Mouse (Mus musculus): ENCODE measurements around the gene Cfap74. TPM values are rescaled to one million over a fixed set of nuclear protein-coding genes. Genes with fewer than 3 reads are reported as not detected.

Cfap74 gene
- total RNA-seq, 2 experiments from 2014 or later = 1.1 to 1.3 TPM

DNA sequence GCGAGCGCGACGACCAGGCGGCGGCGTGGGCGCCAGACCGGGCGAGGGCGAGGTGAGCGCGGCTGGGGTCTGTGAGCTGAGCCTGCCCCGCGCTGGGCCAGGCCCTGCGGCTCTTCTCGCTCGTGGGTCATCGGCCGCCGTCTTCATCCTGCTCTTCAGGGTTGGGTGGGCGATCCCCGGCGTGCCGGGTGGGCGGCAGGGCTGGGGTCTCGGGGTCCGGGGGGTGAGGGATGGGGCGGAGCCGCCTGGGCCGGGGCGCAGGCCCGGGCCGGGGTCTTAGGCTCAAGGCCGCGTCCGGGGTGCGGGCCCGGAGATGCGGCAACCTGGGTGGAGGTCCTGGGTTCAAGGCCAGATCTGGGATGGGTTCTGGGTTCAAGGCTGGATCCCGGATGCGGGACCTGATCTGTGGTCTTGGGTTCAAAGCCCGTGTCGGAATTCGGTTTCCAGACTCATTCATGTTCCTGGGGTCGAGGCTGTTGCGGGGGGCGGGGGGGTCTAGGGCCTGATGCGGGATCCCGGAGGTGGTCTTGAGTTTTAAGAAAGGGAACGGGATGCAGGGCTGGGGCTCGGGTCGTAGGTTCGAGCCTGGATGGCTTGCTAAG, 82.6 kb downstream of the Cfap74 start:
- no peak for DNase-seq (ENCODE audit: low spot score in 2 of 2)

GRCm38 (mm10) chr4:155492131-155492633, 83.2 kb downstream of the Cfap74 start:
- DNase-seq (ENCODE audit: low spot score in 2 of 2) = no peak

DNA sequence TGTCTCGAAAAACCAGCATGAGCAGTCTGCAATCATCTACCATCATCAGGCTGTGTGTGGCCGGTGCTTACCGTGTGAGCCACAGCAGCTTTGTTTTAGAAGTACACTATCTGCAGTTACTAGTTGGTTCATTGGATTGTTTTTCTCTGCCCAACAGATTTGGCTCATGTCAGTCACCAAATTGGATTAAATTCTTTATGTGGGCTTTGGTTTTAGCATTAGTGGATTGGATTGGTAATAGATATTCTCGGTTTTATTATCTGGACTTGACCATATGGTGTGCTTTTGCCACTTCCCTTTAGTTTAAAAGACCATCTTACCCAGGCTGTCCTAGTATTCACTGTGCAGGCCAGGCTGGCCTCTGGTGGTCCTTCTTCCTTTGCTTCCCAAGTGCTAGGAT, 85.9 kb downstream of the Cfap74 start:
- no peak for DNase-seq (ENCODE audit: low spot score in 2 of 2)

DNA sequence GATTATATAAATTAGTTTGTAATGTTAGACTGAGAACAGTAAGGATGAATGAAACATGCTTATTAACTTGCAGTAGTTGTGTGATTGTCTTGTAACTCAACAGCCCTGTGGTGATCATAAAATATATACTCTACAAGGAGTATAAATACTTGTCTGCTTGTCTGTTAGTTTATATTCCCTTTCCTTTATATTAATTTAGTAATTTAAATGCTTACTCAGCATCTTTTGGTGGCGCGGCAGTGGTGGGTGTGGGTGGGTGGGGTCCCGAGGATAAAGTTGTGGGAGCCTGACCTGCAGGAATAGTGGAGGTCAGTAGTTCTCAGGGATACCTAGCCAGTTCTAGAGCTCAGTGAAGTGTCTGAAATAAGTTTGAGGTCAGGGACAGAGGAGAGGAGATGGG, 89.0 kb downstream of the Cfap74 start:
- DNase-seq (ENCODE audit: low spot score in 2 of 2) = no peak

DNA sequence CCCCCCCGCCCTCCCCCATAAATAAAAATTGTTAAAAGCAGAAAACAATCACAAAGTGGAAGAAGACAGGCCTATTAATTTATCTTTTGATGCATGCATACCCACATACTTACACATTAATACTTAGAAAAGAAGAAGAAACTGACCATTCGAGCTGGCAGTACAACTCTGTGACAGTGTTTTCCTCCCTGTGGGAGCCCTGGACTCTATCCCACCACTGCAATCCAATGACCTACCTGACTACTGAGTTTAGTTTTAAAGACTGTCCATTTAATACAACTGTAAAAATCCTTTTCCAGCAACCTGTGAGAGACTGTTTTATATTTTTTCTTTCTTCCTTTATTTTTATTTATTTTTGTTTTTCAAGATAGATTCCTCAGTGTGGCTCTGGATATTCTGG, 92.1 kb downstream of the Cfap74 start:
- DNase-seq (ENCODE audit: low spot score in 2 of 2) = no peak

- no peak for DNase-seq (ENCODE audit: low spot score in 2 of 2)
Measured at GRCm38 (mm10) chr4:155505067-155505466, 96.1 kb downstream of the Cfap74 start.

DNA sequence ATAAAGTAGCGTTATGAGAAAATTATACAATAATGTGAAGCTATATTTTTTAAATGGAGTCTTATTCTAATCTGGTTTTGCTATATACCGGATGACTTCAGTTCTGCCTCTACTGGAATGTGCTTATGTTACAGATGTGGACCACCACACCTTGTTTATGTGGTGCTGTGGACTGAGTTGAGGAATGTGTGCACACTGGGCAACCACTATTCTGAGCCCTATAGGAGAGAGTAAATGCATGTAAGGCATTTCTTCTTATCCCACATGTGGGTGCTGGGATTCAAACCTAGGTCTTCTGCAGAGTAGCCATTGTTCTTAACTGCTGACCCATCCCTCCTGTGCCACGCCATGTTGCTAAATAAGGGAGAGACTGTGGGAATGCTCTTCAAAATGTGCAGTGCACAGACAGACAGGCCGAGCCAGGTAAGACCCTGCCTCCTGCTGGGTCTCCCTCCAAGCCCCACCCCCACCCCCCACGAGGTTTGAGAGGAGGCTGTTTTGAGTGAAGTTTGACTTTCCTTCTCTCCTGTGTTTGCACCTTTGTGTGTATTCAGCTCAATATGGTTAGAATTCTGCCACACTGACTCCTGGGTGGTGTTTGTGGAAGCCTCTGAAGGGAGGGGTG, 96.8 kb downstream of the Cfap74 start:
- DNase-seq (ENCODE audit: low spot score in 2 of 2) = no peak

- no peak for DNase-seq (ENCODE audit: low spot score in 2 of 2)
Measured at GRCm38 (mm10) chr4:155508614-155509013, 99.6 kb downstream of the Cfap74 start.

GRCm38 (mm10) chr4:155510981-155511380, 102.0 kb downstream of the Cfap74 start:
- no peak for DNase-seq (ENCODE audit: low spot score in 2 of 2)

DNA sequence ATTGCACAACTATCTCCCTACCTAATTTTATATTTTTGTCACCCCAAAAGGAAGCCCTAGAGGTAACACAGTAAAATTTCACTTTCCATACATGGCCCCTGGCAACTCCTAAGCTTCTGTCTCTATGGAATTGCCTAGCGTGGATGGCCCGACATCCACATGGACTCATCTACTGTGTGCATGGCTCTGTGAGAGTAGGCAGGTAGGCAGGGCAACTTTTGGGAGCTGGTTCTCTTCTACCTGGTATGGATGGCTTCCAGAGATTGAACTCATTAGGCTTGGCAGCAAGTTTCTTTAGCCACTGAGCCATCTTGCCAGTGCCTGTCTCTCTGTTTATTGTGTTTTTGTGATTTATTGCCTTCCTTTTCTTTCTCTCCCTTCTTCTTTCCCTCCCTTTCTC, 105.8 kb downstream of the Cfap74 start:
- no peak for DNase-seq (ENCODE audit: low spot score in 2 of 2)

Other genes starting within 250 kb of the Cfap74 start
- gene Ski, start 186.6 kb upstream of the Cfap74 start, total RNA-seq (2021) = 100 to 1,000 TPM; 106 to 111 TPM
- gene Faap20, start 159.4 kb upstream of the Cfap74 start, total RNA-seq (2021) = 10 to 100 TPM; 54.9 to 56.3 TPM
- gene Prkcz, start 47.8 kb upstream of the Cfap74 start, total RNA-seq (2021) = 10 to 100 TPM in 1 of 2 experiments, 1 to 10 TPM in 1; 7.8 to 10.3 TPM
- under 1 TPM; 0.20 to 0.25 TPM for gene Gabrd, start 11.1 kb upstream of the Cfap74 start, total RNA-seq (2021)
- gene Tmem52, start 59.9 kb downstream of the Cfap74 start, total RNA-seq (2021) = 10 to 100 TPM in 1 of 2 experiments, 1 to 10 TPM in 1; 7.4 to 14.4 TPM
- 100 to 1,000 TPM; 441 to 466 TPM for gene Gnb1, start 82.2 kb downstream of the Cfap74 start, total RNA-seq (2021)
- gene Nadk, start 153.2 kb downstream of the Cfap74 start, total RNA-seq (2021) = 100 to 1,000 TPM; 147 to 160 TPM
- 10 to 100 TPM; 30.5 to 32.9 TPM for gene Slc35e2, start 192.2 kb downstream of the Cfap74 start, total RNA-seq (2021)
- gene Cdk11b, start 215.7 kb downstream of the Cfap74 start, total RNA-seq (2021) = 10 to 100 TPM; 53.8 to 55.0 TPM
- not detected for gene Gm10563, start 236.2 kb downstream of the Cfap74 start, total RNA-seq (2021)
- 10 to 100 TPM; 18.8 to 25.4 TPM for gene Mmp23, start 244.2 kb downstream of the Cfap74 start, total RNA-seq (2021)

Measured in adrenal gland, postnatal 4 days (tissue).